Mouse (Mus musculus): ENCODE measurements at regions not wholly inside any gene's neighbourhood (a gene's known extent, or its start where the extent isn't known, plus 50 kb on each side); places are given as distances from the start of the nearest gene placed in this dataset.

DNA sequence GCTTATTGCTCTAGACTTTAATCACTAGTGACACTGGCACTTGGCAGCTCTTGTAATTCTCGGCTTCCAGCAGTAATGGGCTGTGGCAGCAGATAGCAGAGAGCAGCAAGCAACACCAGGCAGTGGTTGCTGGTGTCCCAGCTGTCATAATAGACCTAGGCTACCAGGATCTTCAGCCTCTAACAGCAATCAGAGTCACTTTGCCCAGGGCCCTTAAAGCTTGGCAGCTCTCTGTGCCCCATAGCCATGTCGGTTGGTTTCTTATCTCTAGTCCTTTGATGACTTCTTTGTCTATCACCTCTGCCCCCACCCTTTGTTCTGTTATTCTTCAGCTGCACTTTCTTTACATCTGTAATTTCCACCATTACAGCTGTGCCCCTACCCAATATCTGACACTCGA is 735.9 kb downstream of the Gm826 start:
- Histone ChIP-seq H3K36me3 (no peaks in the 10 kb centered on the region), H3K4me3 (no peak overlapping the region), H3K27me3 (ENCODE audit: low read depth, poor library complexity, severe bottlenecking) (no peaks in the 10 kb centered on the region), H3K27ac (replicated peaks) (no peak overlapping the region), H3K9me3 (replicated peaks) (no peaks in the 10 kb centered on the region), H3K4me1 (no peaks in the 10 kb centered on the region)
- DNase-seq (ENCODE audit: low spot score), result no peak
- 79% methylated on average over 3 of the region's 3 CpGs for WGBS

DNA sequence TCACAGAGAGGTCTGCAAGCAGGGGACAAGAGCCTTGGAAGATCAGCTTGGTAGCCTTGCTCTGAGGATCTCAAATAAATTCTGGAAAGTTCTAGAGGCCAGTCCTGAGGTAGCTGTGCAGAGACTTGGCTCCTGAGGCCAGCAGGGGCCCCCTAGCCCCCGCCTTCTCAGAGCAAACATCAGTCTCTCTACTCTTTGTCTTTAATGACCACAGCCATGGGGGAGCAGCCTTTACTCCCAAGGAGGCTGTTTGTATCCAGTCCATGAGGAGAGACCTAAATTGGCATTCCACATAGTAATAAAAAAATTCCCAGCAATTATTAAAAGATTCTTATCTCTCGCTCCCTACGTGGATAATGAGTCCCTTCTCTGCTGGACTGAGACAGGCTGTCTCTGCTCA is 726.8 kb downstream of the Gm826 start:
- Histone ChIP-seq H3K4me1 (peaks cover 2% of the 10 kb centered on the region; the same call in 1 of the 2 replicates), H3K27ac (replicated peaks) (no peak overlapping the region), H3K36me3 (no peaks in the 10 kb centered on the region), H3K27me3 (ENCODE audit: low read depth, poor library complexity, severe bottlenecking) (no peaks in the 10 kb centered on the region), H3K4me3 (no peak overlapping the region), H3K9me3 (replicated peaks) (no peaks in the 10 kb centered on the region)
- no peak for DNase-seq (ENCODE audit: low spot score)
- 71% methylated on average over 3 of the region's 3 CpGs for WGBS

GRCm38 (mm10) chr2:159610451-159610850 is 723.5 kb downstream of the Gm826 start:
- 86% methylated on average over 4 of the region's 4 CpGs for WGBS
- Histone ChIP-seq H3K4me1 (peaks cover 2% of the 10 kb centered on the region; the same call in 1 of the 2 replicates), H3K4me3 (no peak overlapping the region), H3K27ac (replicated peaks) (no peak overlapping the region), H3K27me3 (ENCODE audit: low read depth, poor library complexity, severe bottlenecking) (no peaks in the 10 kb centered on the region), H3K36me3 (no peaks in the 10 kb centered on the region), H3K9me3 (replicated peaks) (no peaks in the 10 kb centered on the region)
- no peak for DNase-seq (ENCODE audit: low spot score)

DNA sequence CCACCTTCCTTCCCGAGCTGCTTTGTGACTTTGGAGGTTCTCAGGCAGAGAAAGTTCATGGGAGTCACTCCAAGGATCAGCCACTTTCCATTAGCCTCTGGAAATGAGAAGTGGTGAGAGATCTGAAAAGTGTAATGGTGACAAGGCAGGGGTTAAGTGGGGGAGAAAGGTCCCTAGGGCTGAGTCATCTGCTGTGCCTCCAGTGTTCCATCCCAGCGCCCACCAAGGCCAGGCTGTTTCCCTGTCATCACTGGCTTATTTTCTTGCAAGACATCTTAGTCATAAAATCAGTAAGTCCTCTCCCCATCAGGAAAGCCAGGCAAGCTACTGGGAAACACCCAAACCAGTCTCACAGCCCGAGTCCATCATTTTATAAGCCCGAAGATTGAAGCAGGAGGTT is 717.3 kb downstream of the Gm826 start:
- H3K27ac ChIP-seq (replicated peaks), result no peak overlapping the region
- DNase-seq (ENCODE audit: low spot score), result no peak
- no peak overlapping the region for H3K4me3 ChIP-seq
- no peaks in the 10 kb centered on the region for H3K4me1 ChIP-seq
- no peaks in the 10 kb centered on the region for H3K9me3 ChIP-seq (replicated peaks)
- H3K36me3 ChIP-seq, result no peaks in the 10 kb centered on the region
- 74% methylated on average over 4 of the region's 4 CpGs for WGBS
- H3K27me3 ChIP-seq (ENCODE audit: low read depth, poor library complexity, severe bottlenecking), result no peaks in the 10 kb centered on the region

DNA sequence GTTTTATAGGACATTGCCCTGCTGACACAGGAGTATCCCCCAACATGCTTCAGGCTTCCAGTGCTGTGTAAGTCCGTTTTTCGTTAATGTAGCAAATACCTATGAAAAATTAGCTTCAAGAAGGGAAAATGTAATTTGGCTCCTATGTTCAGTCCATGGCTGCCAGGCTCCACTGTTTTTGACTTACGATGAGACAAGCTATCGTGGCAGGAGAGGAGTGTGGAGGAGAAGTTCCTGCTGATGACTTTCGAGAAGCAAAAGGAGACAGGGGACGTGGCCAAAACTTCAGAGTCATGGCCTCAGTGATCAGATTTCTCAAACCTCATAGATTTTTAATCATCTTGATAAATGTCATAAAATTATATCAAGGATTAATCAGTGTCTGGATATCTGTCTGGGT is 712.7 kb downstream of the Gm826 start:
- 95% methylated on average over 6 of the region's 6 CpGs for WGBS
- DNase-seq (ENCODE audit: low spot score), result no peak
- Histone ChIP-seq H3K36me3 (no peaks in the 10 kb centered on the region), H3K27ac (replicated peaks) (no peak overlapping the region), H3K4me1 (no peaks in the 10 kb centered on the region), H3K4me3 (no peak overlapping the region), H3K27me3 (ENCODE audit: low read depth, poor library complexity, severe bottlenecking) (no peaks in the 10 kb centered on the region), H3K9me3 (replicated peaks) (no peaks in the 10 kb centered on the region)

DNA sequence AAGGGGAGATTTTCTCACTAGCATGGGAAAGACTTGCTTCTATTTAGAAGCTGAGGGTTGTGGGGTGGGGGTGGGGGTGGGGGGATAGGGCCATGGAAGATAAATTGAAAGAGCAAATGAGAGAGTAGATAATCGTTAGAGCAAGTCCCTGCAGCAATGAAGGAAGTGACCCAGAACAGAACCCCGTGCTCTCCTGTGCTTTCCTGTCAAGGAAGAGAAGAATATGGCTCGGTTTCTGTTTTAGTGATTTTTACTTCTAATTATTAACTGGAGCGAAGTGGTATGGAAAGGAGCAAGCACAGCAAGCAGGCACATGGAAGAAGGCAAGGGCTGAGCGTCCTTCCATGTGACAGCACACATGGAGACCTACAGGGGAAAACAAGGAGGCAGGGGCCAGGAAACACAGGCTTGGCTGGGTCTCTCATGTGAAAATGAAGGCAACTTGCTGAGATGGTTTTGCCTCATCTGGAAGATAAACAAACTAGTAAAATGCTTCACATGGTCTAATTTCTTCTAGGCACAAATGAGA is 711.8 kb downstream of the Gm826 start:
- WGBS, result 67% methylated on average over 5 of the region's 5 CpGs
- H3K4me3 ChIP-seq, result no peak overlapping the region

DNA sequence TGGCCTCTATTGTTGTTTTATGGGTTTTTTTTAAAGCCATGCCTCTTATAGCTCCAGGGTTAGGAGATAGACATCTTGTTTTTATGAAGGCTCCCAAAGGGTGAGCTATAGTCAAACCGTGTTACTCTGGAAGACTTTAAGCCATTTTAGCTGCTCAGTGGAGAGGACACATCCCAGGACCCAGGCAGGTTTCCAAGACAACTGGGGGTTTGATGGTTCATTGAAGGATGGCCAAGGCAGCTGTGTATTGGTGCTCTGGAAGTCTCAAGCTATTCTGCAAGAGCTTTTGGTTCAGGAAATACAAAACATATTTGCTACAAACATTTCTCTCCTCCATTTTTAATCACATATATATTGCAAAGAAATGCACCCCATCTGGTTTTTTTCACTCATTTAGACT is 708.7 kb downstream of the Gm826 start:
- no peak for DNase-seq (ENCODE audit: low spot score)
- 73% methylated on average over 1 of the region's 1 CpGs for WGBS
- H3K27me3 ChIP-seq (ENCODE audit: low read depth, poor library complexity, severe bottlenecking), result no peaks in the 10 kb centered on the region
- H3K4me1 ChIP-seq, result no peaks in the 10 kb centered on the region
- H3K9me3 ChIP-seq (replicated peaks), result no peaks in the 10 kb centered on the region
- no peaks in the 10 kb centered on the region for H3K36me3 ChIP-seq
- no peak overlapping the region for H3K4me3 ChIP-seq
- no peak overlapping the region for H3K27ac ChIP-seq (replicated peaks)

More for the DNA sequence above, 711.8 kb downstream of the Gm826 start:
- H3K27me3 ChIP-seq (ENCODE audit: low read depth, poor library complexity, severe bottlenecking), result no peaks in the 10 kb centered on the region
- no peak for DNase-seq (ENCODE audit: low spot score)
- H3K4me1 ChIP-seq, result no peaks in the 10 kb centered on the region
- H3K9me3 ChIP-seq (replicated peaks), result no peaks in the 10 kb centered on the region
- no peaks in the 10 kb centered on the region for H3K36me3 ChIP-seq
- no peak overlapping the region for H3K27ac ChIP-seq (replicated peaks)

- no peak for DNase-seq (ENCODE audit: low spot score)
- no peaks in the 10 kb centered on the region for H3K27me3 ChIP-seq (ENCODE audit: low read depth, poor library complexity, severe bottlenecking)
- WGBS, result 58% methylated on average over 4 of the region's 4 CpGs
These were observed 688.1 kb downstream of the Gm826 start for GRCm38 (mm10) chr2:159645861-159646260.

GRCm38 (mm10) chr2:159646595-159646994 is 687.4 kb downstream of the Gm826 start:
- H3K27me3 ChIP-seq (ENCODE audit: low read depth, poor library complexity, severe bottlenecking), result no peaks in the 10 kb centered on the region
- no peaks in the 10 kb centered on the region for H3K9me3 ChIP-seq (replicated peaks)
- WGBS, result 90% methylated on average over 2 of the region's 2 CpGs

More at GRCm38 (mm10) chr2:159645861-159646260, 688.1 kb downstream of the Gm826 start:
- Histone ChIP-seq H3K4me1 (no peaks in the 10 kb centered on the region), H3K36me3 (no peaks in the 10 kb centered on the region), H3K9me3 (replicated peaks) (no peaks in the 10 kb centered on the region), H3K4me3 (no peak overlapping the region), H3K27ac (replicated peaks) (no peak overlapping the region)

DNA sequence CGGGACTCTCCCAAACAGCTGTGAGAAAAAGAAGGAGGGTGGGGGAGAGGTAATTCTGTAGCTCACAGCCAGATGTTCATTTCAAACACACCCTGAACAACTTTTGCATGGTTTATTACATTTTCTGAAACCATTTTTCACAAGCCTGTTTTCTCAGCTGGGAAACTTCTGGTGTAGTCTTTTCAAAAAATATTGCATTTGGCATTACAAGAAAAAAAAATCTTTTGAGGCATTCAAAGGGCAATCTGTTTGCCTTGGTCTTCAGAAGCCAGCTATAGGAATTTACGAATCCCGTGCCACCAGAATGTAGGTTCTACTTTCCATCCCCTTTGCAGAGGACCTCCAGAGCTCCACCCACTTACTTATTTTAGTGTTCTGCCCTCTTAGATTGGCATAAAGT is 681.7 kb downstream of the Gm826 start:
- no peak for DNase-seq (ENCODE audit: low spot score)
- no peaks in the 10 kb centered on the region for H3K9me3 ChIP-seq (replicated peaks)

More at GRCm38 (mm10) chr2:159646595-159646994, 687.4 kb downstream of the Gm826 start:
- no peaks in the 10 kb centered on the region for H3K4me1 ChIP-seq
- no peak overlapping the region for H3K27ac ChIP-seq (replicated peaks)
- no peaks in the 10 kb centered on the region for H3K36me3 ChIP-seq
- H3K4me3 ChIP-seq, result no peak overlapping the region
- no peak for DNase-seq (ENCODE audit: low spot score)

DNA sequence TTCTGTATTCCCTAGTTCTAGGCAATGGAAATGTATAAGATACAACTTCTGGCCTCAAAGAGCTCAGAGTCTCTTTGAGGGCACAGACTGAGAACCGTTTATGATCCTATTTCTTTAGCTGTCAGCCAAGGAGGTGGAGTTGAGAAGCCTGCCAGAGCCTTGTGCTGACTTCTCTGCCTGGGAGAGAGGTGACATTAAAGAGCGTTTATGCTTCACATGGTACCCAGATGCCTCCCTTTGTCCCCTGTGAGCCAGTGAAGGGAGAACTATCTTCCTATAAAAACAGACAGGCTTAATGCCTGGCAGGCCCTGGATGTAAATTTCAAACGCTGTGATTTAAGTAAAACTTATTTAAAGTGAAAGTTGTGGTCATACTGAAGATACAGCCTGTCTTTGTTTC is 657.1 kb downstream of the Gm826 start:
- H3K27ac ChIP-seq (replicated peaks), result no peak overlapping the region
- H3K36me3 ChIP-seq, result no peaks in the 10 kb centered on the region
- no peaks in the 10 kb centered on the region for H3K9me3 ChIP-seq (replicated peaks)
- no peaks in the 10 kb centered on the region for H3K27me3 ChIP-seq (ENCODE audit: low read depth, poor library complexity, severe bottlenecking)
- H3K4me1 ChIP-seq, result no peaks in the 10 kb centered on the region
- no peak overlapping the region for H3K4me3 ChIP-seq
- no peak for DNase-seq (ENCODE audit: low spot score)
- WGBS, result 55% methylated on average over 3 of the region's 3 CpGs

More for the DNA sequence above, 681.7 kb downstream of the Gm826 start:
- WGBS, result 87% methylated on average over 3 of the region's 3 CpGs
- H3K27ac ChIP-seq (replicated peaks), result no peak overlapping the region
- no peaks in the 10 kb centered on the region for H3K27me3 ChIP-seq (ENCODE audit: low read depth, poor library complexity, severe bottlenecking)
- H3K4me3 ChIP-seq, result no peak overlapping the region
- no peaks in the 10 kb centered on the region for H3K36me3 ChIP-seq
- H3K4me1 ChIP-seq, result no peaks in the 10 kb centered on the region

GRCm38 (mm10) chr2:159680641-159681040 is 653.3 kb downstream of the Gm826 start:
- H3K4me1 ChIP-seq, result no peaks in the 10 kb centered on the region
- no peak overlapping the region for H3K27ac ChIP-seq (replicated peaks)
- WGBS, result 87% methylated on average over 1 of the region's 1 CpGs
- DNase-seq (ENCODE audit: low spot score), result no peak
- no peaks in the 10 kb centered on the region for H3K27me3 ChIP-seq (ENCODE audit: low read depth, poor library complexity, severe bottlenecking)
- H3K9me3 ChIP-seq (replicated peaks), result no peaks in the 10 kb centered on the region
- H3K36me3 ChIP-seq, result no peaks in the 10 kb centered on the region
- H3K4me3 ChIP-seq, result no peak overlapping the region

DNA sequence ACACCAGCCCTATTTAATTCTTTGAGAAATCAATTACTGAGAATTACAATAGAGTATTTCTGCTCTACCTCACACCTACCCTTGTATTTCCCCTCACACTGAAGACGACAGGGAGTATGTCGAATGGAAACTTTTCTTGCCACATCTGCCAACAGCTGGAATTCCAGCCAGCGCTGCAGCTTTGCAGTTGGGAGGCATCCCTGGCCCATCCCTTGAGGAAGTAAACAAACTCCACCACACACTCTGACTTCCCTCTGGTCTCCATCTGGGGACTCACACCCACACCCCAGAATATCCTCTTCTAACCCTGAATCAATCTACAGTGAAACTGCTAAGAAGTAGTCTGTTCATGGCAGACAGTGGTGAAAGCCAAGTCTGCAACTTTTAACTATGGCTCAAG is 630.9 kb downstream of the Gm826 start:
- no peak overlapping the region for H3K27ac ChIP-seq (replicated peaks)
- no peak for DNase-seq (ENCODE audit: low spot score)
- H3K27me3 ChIP-seq (ENCODE audit: low read depth, poor library complexity, severe bottlenecking), result no peaks in the 10 kb centered on the region
- H3K4me1 ChIP-seq, result no peaks in the 10 kb centered on the region
- WGBS, result 82% methylated on average over 3 of the region's 3 CpGs
- 0 out of 2 replicates have a peak, but pooled peaks cover 2% of the 10 kb centered on the region for H3K9me3 ChIP-seq (replicated peaks)
- H3K36me3 ChIP-seq, result no peaks in the 10 kb centered on the region
- no peak overlapping the region for H3K4me3 ChIP-seq

DNA sequence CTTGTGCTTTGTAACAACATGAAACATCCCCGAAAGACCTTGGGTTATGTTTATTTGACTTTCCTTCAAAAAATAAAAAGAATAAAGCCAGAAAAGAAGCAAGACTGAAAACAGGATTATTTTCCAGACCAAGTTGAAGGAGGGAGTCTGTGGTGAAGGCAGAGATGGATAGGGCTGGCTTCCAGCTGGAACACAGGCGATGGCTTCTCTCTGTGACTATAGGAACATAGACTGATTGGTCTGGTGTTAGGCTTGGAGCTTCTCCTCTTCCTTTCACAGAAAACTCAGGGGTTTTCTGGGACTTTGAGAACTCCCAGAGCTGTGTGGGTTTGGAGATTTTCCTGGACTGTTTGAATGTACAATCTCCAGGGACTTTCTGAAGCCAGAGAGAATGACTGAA is 625.8 kb downstream of the Gm826 start:
- 85% methylated on average over 2 of the region's 2 CpGs for WGBS
- Histone ChIP-seq H3K27ac (replicated peaks) (no peak overlapping the region), H3K4me3 (no peak overlapping the region), H3K9me3 (replicated peaks) (no peaks in the 10 kb centered on the region), H3K4me1 (no peaks in the 10 kb centered on the region), H3K36me3 (no peaks in the 10 kb centered on the region), H3K27me3 (ENCODE audit: low read depth, poor library complexity, severe bottlenecking) (no peaks in the 10 kb centered on the region)
- DNase-seq (ENCODE audit: low spot score), result no peak

Data from midbrain, embryonic 10.5 days (tissue).